Mouse (Mus musculus): Measurements from ENCODE around the gene Rab14. TPM values are rescaled to one million over a fixed set of nuclear protein-coding genes. Genes with fewer than 3 reads are reported as not detected.

The Rab14 gene
- polyA plus RNA-seq, 1 experiment from 2014 or later, result 333 TPM

- H3K9me3 ChIP-seq, result no peaks in the 10 kb centered on the region
- H3K27ac ChIP-seq, result no peak overlapping the region
- no peaks in the 10 kb centered on the region for H3K4me1 ChIP-seq
- no peak for ATAC-seq (ENCODE audit: borderline replicate concordance, extremely low read depth, low FRiP score, low TSS enrichment)
- H3K36me3 ChIP-seq, result peaks cover 94% of the 10 kb centered on the region
- no peak overlapping the region for H3K4me3 ChIP-seq
- no peak overlapping the region for H3K4me2 ChIP-seq
- WGBS, result 84% methylated on average over 10 of the region's 10 CpGs
- no peaks in the 10 kb centered on the region for H3K27me3 ChIP-seq
- H3K9ac ChIP-seq, result no peak overlapping the region
Observed at GRCm38 (mm10) chr2:35148806-35149205, 52.1 kb downstream of the Rab14 start.

DNA sequence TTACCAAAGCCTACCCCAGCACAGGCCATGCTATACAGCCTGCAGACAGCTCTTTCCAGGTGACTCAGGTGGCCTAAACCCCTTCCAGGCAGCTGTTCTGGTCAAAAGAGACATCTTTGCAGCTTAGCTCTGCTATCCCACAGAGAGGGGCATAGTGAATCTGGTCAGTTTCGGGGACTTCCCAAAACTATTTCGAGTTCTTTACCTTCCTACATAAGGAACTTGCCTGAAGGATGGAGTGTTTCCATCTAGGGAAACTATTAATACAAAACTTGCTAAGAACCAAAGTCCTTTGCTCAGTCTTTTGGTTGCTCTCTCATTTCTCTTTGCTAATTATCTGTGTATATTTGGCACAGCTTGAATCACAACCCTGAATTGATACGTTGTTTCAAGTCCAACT is 59.2 kb downstream of the Rab14 start:
- Histone ChIP-seq H3K27me3 (no peaks in the 10 kb centered on the region), H3K9ac (no peak overlapping the region), H3K9me3 (no peaks in the 10 kb centered on the region), H3K27ac (no peak overlapping the region), H3K4me1 (no peaks in the 10 kb centered on the region), H3K36me3 (peaks cover 85% of the 10 kb centered on the region), H3K4me3 (no peak overlapping the region), H3K4me2 (no peak overlapping the region)
- 89% methylated on average over 3 of the region's 3 CpGs for WGBS
- ATAC-seq (ENCODE audit: borderline replicate concordance, extremely low read depth, low FRiP score, low TSS enrichment), result no peak

GRCm38 (mm10) chr2:35138576-35138975 is 62.3 kb downstream of the Rab14 start:
- Histone ChIP-seq H3K9me3 (no peaks in the 10 kb centered on the region), H3K4me2 (no peak overlapping the region), H3K36me3 (peaks cover 66% of the 10 kb centered on the region), H3K27ac (no peak overlapping the region), H3K4me1 (0 out of 2 replicates have a peak, but pooled peaks cover 7% of the 10 kb centered on the region), H3K4me3 (no peak overlapping the region), H3K9ac (no peak overlapping the region), H3K27me3 (no peaks in the 10 kb centered on the region)
- 80% methylated on average over 1 of the region's 1 CpGs for WGBS
- ATAC-seq (ENCODE audit: borderline replicate concordance, extremely low read depth, low FRiP score, low TSS enrichment), result no peak

DNA sequence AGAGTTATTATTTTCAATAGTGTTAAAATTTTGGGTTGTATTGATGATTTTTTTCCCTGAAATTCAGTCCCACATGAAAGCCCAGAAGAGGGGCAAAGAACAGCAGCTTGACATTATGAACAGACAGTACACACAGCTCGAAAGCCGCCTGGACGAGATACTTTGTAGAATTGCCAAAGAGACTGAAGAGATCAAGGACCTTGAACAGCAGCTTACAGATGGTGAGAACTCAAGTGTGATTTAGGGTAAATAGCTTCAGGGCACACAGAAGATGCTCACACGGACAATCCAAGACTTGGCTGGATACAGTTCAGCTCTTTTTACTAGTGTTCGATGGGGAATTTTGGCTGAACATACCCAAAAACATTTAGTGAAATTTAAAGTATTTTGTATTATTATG is 67.0 kb downstream of the Rab14 start:
- no peaks in the 10 kb centered on the region for H3K9me3 ChIP-seq
- ATAC-seq (ENCODE audit: borderline replicate concordance, extremely low read depth, low FRiP score, low TSS enrichment), result no peak
- H3K36me3 ChIP-seq, result peaks cover 34% of the 10 kb centered on the region
- H3K9ac ChIP-seq, result no peak overlapping the region
- H3K4me1 ChIP-seq, result peaks cover 18% of the 10 kb centered on the region
- H3K4me2 ChIP-seq, result peak overlapping the region; percentile 24; the same call in 1 of the 2 replicates
- H3K27ac ChIP-seq, result no peak overlapping the region
- H3K27me3 ChIP-seq, result no peaks in the 10 kb centered on the region
- no peak overlapping the region for H3K4me3 ChIP-seq
- 54% methylated on average over 5 of the region's 5 CpGs for WGBS

- H3K9ac ChIP-seq, result peak overlapping the region; percentile 40
- H3K4me2 ChIP-seq, result peak overlapping the region; percentile 68
- H3K27me3 ChIP-seq, result no peaks in the 10 kb centered on the region
- H3K4me3 ChIP-seq, result peak overlapping the region; percentile 47
- H3K27ac ChIP-seq, result peak overlapping the region; percentile 87
- 4% methylated on average over 5 of the region's 5 CpGs for WGBS
- H3K4me1 ChIP-seq, result peaks cover 18% of the 10 kb centered on the region
- H3K9me3 ChIP-seq, result no peaks in the 10 kb centered on the region
- peaks cover 25% of the 10 kb centered on the region for H3K36me3 ChIP-seq
- no peak for ATAC-seq (ENCODE audit: borderline replicate concordance, extremely low read depth, low FRiP score, low TSS enrichment)
Observed at GRCm38 (mm10) chr2:35132662-35133055, 68.3 kb downstream of the Rab14 start.

GRCm38 (mm10) chr2:35131991-35132661 is 68.8 kb downstream of the Rab14 start:
- peak; percentile 100 for ATAC-seq (ENCODE audit: borderline replicate concordance, extremely low read depth, low FRiP score, low TSS enrichment)
- H3K27me3 ChIP-seq, result no peaks in the 10 kb centered on the region
- H3K9ac ChIP-seq, result peak overlapping the region; percentile 40
- H3K9me3 ChIP-seq, result no peaks in the 10 kb centered on the region
- H3K4me2 ChIP-seq, result peak overlapping the region; percentile 68
- peak overlapping the region; percentile 47 for H3K4me3 ChIP-seq
- H3K27ac ChIP-seq, result peak overlapping the region; percentile 87
- WGBS, result under 1% methylated on average over 21 of the region's 21 CpGs
- H3K4me1 ChIP-seq, result peaks cover 18% of the 10 kb centered on the region
- H3K36me3 ChIP-seq, result peaks cover 21% of the 10 kb centered on the region

- H3K27me3 ChIP-seq, result no peaks in the 10 kb centered on the region
- H3K36me3 ChIP-seq, result peaks cover 17% of the 10 kb centered on the region
- H3K9ac ChIP-seq, result no peak overlapping the region
- no peaks in the 10 kb centered on the region for H3K9me3 ChIP-seq
- peak overlapping the region; percentile 68 for H3K4me2 ChIP-seq
- H3K4me3 ChIP-seq, result peak overlapping the region; percentile 47
- H3K27ac ChIP-seq, result peak overlapping the region; percentile 87
- ATAC-seq (ENCODE audit: borderline replicate concordance, extremely low read depth, low FRiP score, low TSS enrichment), result no peak
- peaks cover 18% of the 10 kb centered on the region for H3K4me1 ChIP-seq
Observed at GRCm38 (mm10) chr2:35131491-35131890, 69.4 kb downstream of the Rab14 start.

Other genes with a start within 250 kb of the Rab14 start
- gene Traf1, start 239.3 kb downstream of the Rab14 start, polyA plus RNA-seq (2015; fragmentation: Nextera tagmentation; extraction: Ambion mirVana), result 1.9 and 2.7 TPM in 2 replicates
- 1.6 TPM in 2 replicates for gene Hc, start 139.7 kb downstream of the Rab14 start, polyA plus RNA-seq (2015; fragmentation: Nextera tagmentation; extraction: Ambion mirVana)
- 0.30 and 0.66 TPM in 2 replicates for gene AI182371, start 99.6 kb downstream of the Rab14 start, polyA plus RNA-seq (2015; fragmentation: Nextera tagmentation; extraction: Ambion mirVana)
- gene Cntrl, start 91.6 kb downstream of the Rab14 start, polyA plus RNA-seq (2015; fragmentation: Nextera tagmentation; extraction: Ambion mirVana), result 25.5 and 26.3 TPM in 2 replicates
- gene Gsn, start 55.3 kb upstream of the Rab14 start, polyA plus RNA-seq (2015; fragmentation: Nextera tagmentation; extraction: Ambion mirVana), result 170 and 187 TPM in 2 replicates
- 50.6 and 53.4 TPM in 2 replicates for gene Stom, start 135.9 kb upstream of the Rab14 start, polyA plus RNA-seq (2015; fragmentation: Nextera tagmentation; extraction: Ambion mirVana)
- not detected in 2 replicates for gene 4930568D16Rik, start 166.6 kb upstream of the Rab14 start, polyA plus RNA-seq (2015; fragmentation: Nextera tagmentation; extraction: Ambion mirVana)
- not detected in 2 replicates for gene 4930402F06Rik, start 196.1 kb upstream of the Rab14 start, polyA plus RNA-seq (2015; fragmentation: Nextera tagmentation; extraction: Ambion mirVana)

All from lung, embryonic 15.5 days (tissue).